Mouse (Mus musculus) heart, adult 8-10 months (tissue): ENCODE measurements around the gene Sept10. TPM values are rescaled to one million over a fixed set of nuclear protein-coding genes. Genes with fewer than 3 reads are reported as not detected.

ENCODE experiments used
- DNase-seq: peaks from one replicate; pipeline ENCODE4 v3.0.0; 2022; ENCODE audit warnings: low spot score
- total RNA-seq, 4 experiments: library from RNA; stranded (reverse); gene quantifications; 2 replicates each; pipeline ENCODE4 v1.2.4; 2022

Sept10 gene
- total RNA-seq: 10 to 100 TPM; 14.4 to 20.6 (median 18.7) TPM

- DNase-seq: peak; percentile 95
Observed at GRCm38 (mm10) chr10:59221473-59222270, at the start of gene Sept10, which contains the start of gene Sowahc. Sept10 (minus strand) TSS chr10:59221847. Sowahc (plus strand) TSS chr10:59221953.

GRCm38 (mm10) chr10:59268754-59269153 lies 47.1 kb upstream of the Sept10 start:
- no peak for DNase-seq

GRCm38 (mm10) chr10:59268109-59268508 lies 46.5 kb upstream of the Sept10 start:
- no peak for DNase-seq

GRCm38 (mm10) chr10:59267275-59267674 lies 45.6 kb upstream of the Sept10 start:
- DNase-seq: no peak

- DNase-seq: peak; percentile 33
Observed at GRCm38 (mm10) chr10:59266097-59266496, 44.5 kb upstream of the Sept10 start.

- DNase-seq: peak; percentile 15
Observed at GRCm38 (mm10) chr10:59265674-59266073, 44.0 kb upstream of the Sept10 start.

GRCm38 (mm10) chr10:59265067-59265466 lies 43.4 kb upstream of the Sept10 start:
- no peak for DNase-seq

- no peak for DNase-seq
Observed at GRCm38 (mm10) chr10:59262979-59263378, 41.3 kb upstream of the Sept10 start.

- no peak for DNase-seq
Observed at GRCm38 (mm10) chr10:59262021-59262420, 40.4 kb upstream of the Sept10 start.

GRCm38 (mm10) chr10:59261603-59262002 lies 40.0 kb upstream of the Sept10 start:
- DNase-seq: no peak

GRCm38 (mm10) chr10:59259572-59259971 lies 37.9 kb upstream of the Sept10 start:
- no peak for DNase-seq

GRCm38 (mm10) chr10:59256533-59256932 lies 34.9 kb upstream of the Sept10 start:
- no peak for DNase-seq

GRCm38 (mm10) chr10:59253541-59254079 lies 32.0 kb upstream of the Sept10 start:
- no peak for DNase-seq

- DNase-seq: no peak
Observed at GRCm38 (mm10) chr10:59252396-59252795, 30.7 kb upstream of the Sept10 start.

GRCm38 (mm10) chr10:59251980-59252379 lies 30.3 kb upstream of the Sept10 start:
- DNase-seq: no peak

- DNase-seq: no peak
Observed at GRCm38 (mm10) chr10:59250679-59251078, 29.0 kb upstream of the Sept10 start.

- DNase-seq: no peak
Observed at GRCm38 (mm10) chr10:59249531-59249930, 27.9 kb upstream of the Sept10 start.

- DNase-seq: no peak
Observed at GRCm38 (mm10) chr10:59241141-59241541, 19.5 kb upstream of the Sept10 start.

- DNase-seq: no peak
Observed at GRCm38 (mm10) chr10:59237757-59238156, 16.1 kb upstream of the Sept10 start.

GRCm38 (mm10) chr10:59236486-59236885 lies 14.8 kb upstream of the Sept10 start:
- no peak for DNase-seq

- no peak for DNase-seq
Observed at GRCm38 (mm10) chr10:59235847-59236246, 14.2 kb upstream of the Sept10 start.

- DNase-seq: no peak
Observed at GRCm38 (mm10) chr10:59235227-59235626, 13.6 kb upstream of the Sept10 start.

GRCm38 (mm10) chr10:59229205-59229820 lies 7.7 kb upstream of the Sept10 start:
- no peak for DNase-seq
